Mouse (Mus musculus): ENCODE results near the gene Csk. TPM values are rescaled to one million over a fixed set of nuclear protein-coding genes. Genes with fewer than 3 reads are reported as not detected.

The Csk gene
- polyA plus RNA-seq (2017; shearing (Covaris generic)), result 109 TPM

GRCm38 (mm10) chr9:57653283-57653682 is at the start of gene Csk:
Gene Csk, minus strand, starts transcription at chr9:57653631.

GRCm38 (mm10) chr9:57687751-57688150 is 34.3 kb upstream of the Csk start, which contains the start of gene Cyp1a1:
Gene Cyp1a1, plus strand, starts transcription at chr9:57687928.

GRCm38 (mm10) chr9:57683520-57683919 is 30.1 kb upstream of the Csk start, which contains the start of gene Cyp1a2:
Gene Cyp1a2, minus strand, starts transcription at chr9:57683703.

GRCm38 (mm10) chr9:57620674-57621073 is 32.8 kb downstream of the Csk start, which contains the start of gene Lman1l:
Gene Lman1l, minus strand, starts transcription at chr9:57620774.

GRCm38 (mm10) chr9:57606139-57606851 is 47.1 kb downstream of the Csk start, which contains the start of gene Cplx3:
Gene Cplx3, minus strand, starts transcription at chr9:57606281.

GRCm38 (mm10) chr9:57589224-57590126 is 64.0 kb downstream of the Csk start, which contains the start of gene Ulk3:
Gene Ulk3, plus strand, starts transcription at chr9:57589452.

Other genes with a start within 250 kb of the Csk start
- 87.5 TPM for gene Ppcdc, start 213.5 kb downstream of the Csk start, polyA plus RNA-seq (2017; shearing (Covaris generic))
- not detected for gene Scamp5, start 185.6 kb downstream of the Csk start, polyA plus RNA-seq (2017; shearing (Covaris generic))
- gene Rpp25, start 149.6 kb downstream of the Csk start, polyA plus RNA-seq (2017; shearing (Covaris generic)), result not detected
- 242 TPM for gene Cox5a, start 132.4 kb downstream of the Csk start, polyA plus RNA-seq (2017; shearing (Covaris generic))
- gene Fam219b, start 116.1 kb downstream of the Csk start, polyA plus RNA-seq (2017; shearing (Covaris generic)), result 9.4 TPM
- gene Mpi, start 100.9 kb downstream of the Csk start, polyA plus RNA-seq (2017; shearing (Covaris generic)), result 8.4 TPM
- gene Scamp2, start 92.7 kb downstream of the Csk start, polyA plus RNA-seq (2017; shearing (Covaris generic)), result 74.7 TPM
- 52.3 TPM for gene Ulk3, start 64.2 kb downstream of the Csk start, polyA plus RNA-seq (2017; shearing (Covaris generic))
- gene Cplx3, start 47.4 kb downstream of the Csk start, polyA plus RNA-seq (2017; shearing (Covaris generic)), result not detected
- not detected for gene Lman1l, start 32.9 kb downstream of the Csk start, polyA plus RNA-seq (2017; shearing (Covaris generic))
- not detected for gene Cyp1a2, start 30.1 kb upstream of the Csk start, polyA plus RNA-seq (2017; shearing (Covaris generic))
- gene Cyp1a1, start 34.3 kb upstream of the Csk start, polyA plus RNA-seq (2017; shearing (Covaris generic)), result 0.14 TPM
- 30.3 TPM for gene Edc3, start 54.9 kb upstream of the Csk start, polyA plus RNA-seq (2017; shearing (Covaris generic))
- 231 TPM for gene Clk3, start 112.2 kb upstream of the Csk start, polyA plus RNA-seq (2017; shearing (Covaris generic))
- gene Arid3b, start 183.2 kb upstream of the Csk start, polyA plus RNA-seq (2017; shearing (Covaris generic)), result 46.9 TPM

Data from effector memory CD4-positive, alpha-beta T cell, adult 5 months (primary cell).